Mouse (Mus musculus): ENCODE measurements around the gene Zfp62.

GRCm38 (mm10) chr11:49191083-49191482, 12.0 kb upstream of the Zfp62 start:
- TF ChIP-seq CTCF (IDR thresholded peaks at IDR 0.05; ENCODE audit: control insufficient read depth, insufficient read depth, insufficient read length) = no peak
- TF ChIP-seq MAX (IDR thresholded peaks at IDR 0.05) = no peak
- TF ChIP-seq USF1 (IDR thresholded peaks at IDR 0.05; ENCODE audit: low read depth) = no peak
